In the genomic region with DNA sequence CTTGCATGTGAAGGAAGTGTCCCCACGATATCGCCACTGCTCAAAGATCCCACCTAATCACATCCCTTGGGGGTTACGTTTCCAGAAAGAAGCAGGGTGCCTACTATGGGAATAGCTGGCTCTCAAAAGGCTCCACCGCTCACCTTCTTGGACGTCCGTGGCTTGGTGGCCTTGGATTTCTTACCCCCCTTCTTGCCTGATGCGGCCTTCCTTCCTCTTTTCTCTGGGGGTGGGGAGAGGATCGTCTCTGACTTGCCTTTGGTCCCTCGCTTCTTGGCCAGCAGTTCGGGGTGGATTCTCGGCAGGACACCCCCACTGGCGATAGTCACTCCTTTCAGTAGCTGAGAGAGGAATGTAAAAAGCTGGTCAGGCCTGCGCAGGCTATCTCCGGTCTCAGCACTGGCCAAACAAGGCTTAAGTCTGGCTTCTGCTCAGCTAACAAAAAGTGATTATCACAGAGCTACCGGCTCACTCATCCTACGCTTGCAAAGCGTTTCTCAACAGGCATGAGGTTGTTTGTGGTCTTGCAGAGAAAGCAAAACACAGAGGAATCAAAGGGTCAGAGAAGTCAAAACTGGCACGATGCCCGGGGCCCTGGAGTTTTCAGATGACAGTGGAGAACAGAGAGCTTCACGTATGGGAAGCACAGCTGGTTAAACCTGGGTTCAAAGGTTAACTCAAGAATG, we compare ENCODE assay signal across 10 mouse cellular contexts. TPM values are rescaled to one million over a fixed set of nuclear protein-coding genes. Genes with fewer than 3 reads are reported as not detected.
DNase-seq lines count a peak whose midpoint lies in the region; ATAC-seq lines count a peak whose summit lies in the region.
"Had no signal": no experiment of that assay in that cellular context is flagged by ENCODE, and none has a peak within 500 bp of the region (broad histone marks: within the 10 kb centered on the region; RNA-seq: fewer than 3 reads in every experiment).

No protein-coding gene starts in this region.

- H3K9ac ChIP-seq in kidney, embryonic 14.5 days (ENCODE audit: low read depth, low read length) = no peak overlapping the region
- no peak overlapping the region for H3K9ac ChIP-seq in kidney, embryonic 15.5 days
- H3K9ac ChIP-seq: lung, embryonic 15.5 days had no signal

- H3K27ac ChIP-seq in kidney, embryonic 14.5 days (ENCODE audit: low read depth, low read length) = no peak overlapping the region
- H3K27ac ChIP-seq in kidney, embryonic 15.5 days = no peak overlapping the region
- H3K27ac ChIP-seq: lung, embryonic 15.5 days had no signal

- no peak overlapping the region for H3K4me3 ChIP-seq in kidney, embryonic 14.5 days (ENCODE audit: low read length)
- no peak overlapping the region for H3K4me3 ChIP-seq in kidney, embryonic 15.5 days (replicated peaks)
- H3K4me3 ChIP-seq: erythroblast, embryonic 14.5 days; lung, embryonic 15.5 days had no signal

- peak; percentile 87 for DNase-seq in kidney, adult 11 months
- peak; percentile 52 for DNase-seq in adrenal gland, adult 2 months
- peak; percentile 39 for DNase-seq in lung, postnatal 36 days
- DNase-seq in embryo, embryonic 10 days (ENCODE audit: low spot score) = no peak
- no peak for DNase-seq in thymus, adult 18-20 months
- DNase-seq in frontal cortex, adult 2 months (ENCODE audit: extremely low spot score in 1 of 2, low spot score in 1 of 2) = no peak

- no peaks in the 10 kb centered on the region for H3K27me3 ChIP-seq in kidney, embryonic 14.5 days (ENCODE audit: control insufficient read depth, insufficient read depth, low read length)
- no peaks in the 10 kb centered on the region for H3K27me3 ChIP-seq in kidney, embryonic 15.5 days
- H3K27me3 ChIP-seq: lung, embryonic 15.5 days had no signal

- 87% methylated on average over 20 of the region's 20 CpGs for WGBS in kidney, embryonic 14.5 days
- 78% methylated on average over 20 of the region's 20 CpGs for WGBS in kidney, embryonic 15.5 days

- peaks cover 80% of the 10 kb centered on the region for H3K36me3 ChIP-seq in kidney, embryonic 14.5 days (ENCODE audit: control insufficient read depth, insufficient read depth, low read length)
- peaks cover 94% of the 10 kb centered on the region for H3K36me3 ChIP-seq in kidney, embryonic 15.5 days

- no peak overlapping the region for H3K4me2 ChIP-seq in kidney, embryonic 14.5 days (replicated peaks; ENCODE audit: low read depth, low read length)
- no peak overlapping the region for H3K4me2 ChIP-seq in kidney, embryonic 15.5 days
- H3K4me2 ChIP-seq: lung, embryonic 15.5 days had no signal

- ATAC-seq in kidney, embryonic 14.5 days (ENCODE audit: low FRiP score, low TSS enrichment) = no peak
- 0 out of 2 replicates have a peak, but pooled peaks have one; percentile 22 for ATAC-seq in kidney, embryonic 15.5 days (replicated peaks; ENCODE audit: low FRiP score)

- no peaks in the 10 kb centered on the region for H3K9me3 ChIP-seq in kidney, embryonic 14.5 days (ENCODE audit: control insufficient read depth, low read length)
- H3K9me3 ChIP-seq in kidney, embryonic 15.5 days (replicated peaks) = no peaks in the 10 kb centered on the region
- H3K9me3 ChIP-seq: lung, embryonic 15.5 days had no signal

- H3K4me1 ChIP-seq in kidney, embryonic 14.5 days (ENCODE audit: control insufficient read depth, insufficient read depth, low read length) = no peaks in the 10 kb centered on the region
- H3K4me1 ChIP-seq in kidney, embryonic 15.5 days = 0 out of 2 replicates have a peak, but pooled peaks cover 3% of the 10 kb centered on the region

RNA-seq across cellular contexts. Expression of gene H2afy2, which starts 32.3 kb away (rescaled TPM):
- 118 and 130 TPM in 2 replicates for polyA plus RNA-seq in kidney, embryonic 14.5 days (2014; fragmentation: Nextera tagmentation; extraction: Ambion mirVana)
- 10 to 100 TPM in 1 of 2 experiments, 1 to 10 TPM in 1; 5.9 to 10.5 TPM for total RNA-seq in adrenal gland, adult 2 months (2021)
- polyA plus RNA-seq in adrenal gland, adult 2 months (2012; rRNA removed) = 4.2 and 5.2 TPM in 2 replicates
- 155 and 156 TPM in 2 replicates for polyA plus RNA-seq in kidney, embryonic 15.5 days (2015; fragmentation: Nextera tagmentation; extraction: Ambion mirVana)
- 25.1 and 28.8 TPM in 2 replicates for polyA plus RNA-seq in frontal cortex, adult 2 months (2012; rRNA removed)
- polyA plus RNA-seq: erythroblast, embryonic 14.5 days had no signal

RNA-seq across cellular contexts. Expression of gene Aifm2, which starts 36.6 kb away (rescaled TPM):
- 10.1 and 15.1 TPM in 2 replicates for polyA plus RNA-seq in kidney, embryonic 14.5 days (2014; fragmentation: Nextera tagmentation; extraction: Ambion mirVana)
- 100 to 1,000 TPM; 226 to 406 TPM for total RNA-seq in adrenal gland, adult 2 months (2021)
- polyA plus RNA-seq in adrenal gland, adult 2 months (2012; rRNA removed) = 209 and 255 TPM in 2 replicates
- polyA plus RNA-seq in kidney, embryonic 15.5 days (2015; fragmentation: Nextera tagmentation; extraction: Ambion mirVana) = 19.6 and 20.5 TPM in 2 replicates
- polyA plus RNA-seq in frontal cortex, adult 2 months (2012; rRNA removed) = 10.7 and 13.3 TPM in 2 replicates

RNA-seq across cellular contexts. Expression of gene Tysnd1, which starts 56.4 kb away (rescaled TPM):
- polyA plus RNA-seq in kidney, embryonic 14.5 days (2014; fragmentation: Nextera tagmentation; extraction: Ambion mirVana) = 28.8 and 40.3 TPM in 2 replicates
- total RNA-seq in adrenal gland, adult 2 months (2021) = 100 to 1,000 TPM in 1 of 2 experiments, 10 to 100 TPM in 1; 85.9 to 147 TPM
- polyA plus RNA-seq in adrenal gland, adult 2 months (2012; rRNA removed) = 548 and 593 TPM in 2 replicates
- polyA plus RNA-seq in kidney, embryonic 15.5 days (2015; fragmentation: Nextera tagmentation; extraction: Ambion mirVana) = 33.0 and 36.5 TPM in 2 replicates
- polyA plus RNA-seq in frontal cortex, adult 2 months (2012; rRNA removed) = 23.3 and 29.3 TPM in 2 replicates

Comparison
In these comparisons a context has a peak if more than half of its experiments do, and no peak if none do; other contexts are left out.
1. DNase-seq: peak in kidney, adult 11 months (single experiment), adrenal gland, adult 2 months (single experiment) and lung, postnatal 36 days (single experiment); none in embryo, embryonic 10 days (single experiment), thymus, adult 18-20 months (0 of 2) and frontal cortex, adult 2 months (0 of 2).
2. RNA of gene Tysnd1, which starts 56.4 kb away (polyA plus RNA-seq): 548 to 593 TPM in adrenal gland, adult 2 months; 28.8 to 40.3 TPM in kidney, embryonic 14.5 days, 33.0 to 36.5 TPM in kidney, embryonic 15.5 days and 23.3 to 29.3 TPM in frontal cortex, adult 2 months; every median in the first group is over 10 times any median in the second.